Mouse (Mus musculus) heart, embryonic 14.5 days (tissue): ENCODE measurements around the gene Abca5. TPM values are rescaled to one million over a fixed set of nuclear protein-coding genes. Genes with fewer than 3 reads are reported as not detected.

ENCODE experiments used
- ATAC-seq: fragments of 200-750 bp; cut with Nextera tagmentation; 2 replicates; pipeline ENCODE4 v1.8.0; 2017; ENCODE audit warnings: low read depth, moderate TSS enrichment; ENCODE audit not compliant: insufficient number of reproducible peaks, insufficient read depth, low FRiP score
- H3K27ac ChIP-seq, 2 experiments: fragments of 200-500 bp in 1 of 2; fragments of 300-500 bp in 1 of 2; sonication (generic) in 1 of 2; replicated peaks in 1 of 2; 2 replicates each; pipeline ENCODE4 v1.5.1; 2012 to 2014; ENCODE audit warnings: low read depth in 2 of 2, low read length in 2 of 2, control low read depth in 1 of 2, mild to moderate bottlenecking in 1 of 2, mixed read lengths in 1 of 2; ENCODE audit not compliant: control insufficient read depth in 1 of 2, insufficient read depth in 1 of 2
- H3K27me3 ChIP-seq: fragments of 300-500 bp; sonication (generic); 2 replicates; pipeline ENCODE4 v1.6.1; 2014; ENCODE audit warnings: mild to moderate bottlenecking, low read length, control low read depth; ENCODE audit not compliant: control insufficient read depth, insufficient read depth
- H3K36me3 ChIP-seq: fragments of 300-500 bp; sonication (generic); 2 replicates; pipeline ENCODE4 v1.6.1; 2014; ENCODE audit warnings: mild to moderate bottlenecking, control low read depth, low read length, mixed read lengths; ENCODE audit not compliant: control insufficient read depth, insufficient read depth
- H3K4me1 ChIP-seq, 2 experiments: fragments of 200-500 bp in 1 of 2; fragments of 300-500 bp in 1 of 2; sonication (generic) in 1 of 2; 2 replicates each; pipeline ENCODE4 v1.6.1; 2012 to 2014; ENCODE audit warnings: low read length in 2 of 2, control low read depth in 1 of 2, mixed read lengths in 1 of 2; ENCODE audit not compliant: control insufficient read depth in 2 of 2, insufficient read depth in 2 of 2
- H3K4me2 ChIP-seq: fragments of 300-500 bp; sonication (generic); 2 replicates; pipeline ENCODE4 v1.6.1; 2014; ENCODE audit warnings: mild to moderate bottlenecking, low read length
- H3K4me3 ChIP-seq, 2 experiments: fragments of 200-500 bp in 1 of 2; fragments of 300-500 bp in 1 of 2; sonication (generic) in 1 of 2; 2 replicates each; pipeline ENCODE4 v1.5.1; 2012 to 2014; ENCODE audit warnings: low read length in 2 of 2, mild to moderate bottlenecking in 2 of 2, control low read depth in 1 of 2, low read depth in 1 of 2, moderate library complexity in 1 of 2; ENCODE audit not compliant: control insufficient read depth in 1 of 2, insufficient read depth in 1 of 2
- H3K9ac ChIP-seq: fragments of 300-500 bp; sonication (generic); 2 replicates; pipeline ENCODE4 v1.6.1; 2014; ENCODE audit warnings: mild to moderate bottlenecking, low read length
- H3K9me3 ChIP-seq: fragments of 300-500 bp; sonication (generic); 2 replicates; pipeline ENCODE4 v1.6.1; 2016; ENCODE audit warnings: low read length, control low read depth; ENCODE audit not compliant: control insufficient read depth
- WGBS: fragments of 180-500 bp; shearing (Covaris S2); extraction: QIAGEN DNeasy Blood & Tissue Kit; methylation state at CpG from one replicate; pipeline ENCODE4 v1.1.7; 2014; 5-methylcytosine and 5-hydroxymethylcytosine counted together
- polyA plus RNA-seq: library from polyadenylated mRNA; unstranded; fragments of >200 nt; fragmentation: Nextera tagmentation; extraction: Ambion mirVana; gene quantifications from 2 replicates; pipeline ENCODE4 v1.2.1, GENCODE M21; 2014

Gene Abca5
- polyA plus RNA-seq, 1 experiment from 2014 or later: 5.0 TPM

GRCm38 (mm10) chr11:110274794-110275193 is 62.7 kb downstream of the Abca5 start:
- H3K4me1 ChIP-seq: no peaks in the 10 kb centered on the region
- H3K9ac ChIP-seq: no peak overlapping the region
- H3K27me3 ChIP-seq: no peaks in the 10 kb centered on the region
- H3K4me3 ChIP-seq: no peak overlapping the region
- no peak overlapping the region for H3K4me2 ChIP-seq
- H3K9me3 ChIP-seq: no peaks in the 10 kb centered on the region
- no peaks in the 10 kb centered on the region for H3K36me3 ChIP-seq
- no peak overlapping the region for H3K27ac ChIP-seq
- ATAC-seq: no peak
- WGBS: 69% methylated on average over 3 of the region's 3 CpGs

- H3K4me1 ChIP-seq: no peaks in the 10 kb centered on the region
- H3K27ac ChIP-seq: no peak overlapping the region
- H3K4me2 ChIP-seq: no peak overlapping the region
- H3K4me3 ChIP-seq: no peak overlapping the region
- 6% methylated on average over 5 of the region's 5 CpGs for WGBS
- no peak overlapping the region for H3K9ac ChIP-seq
- H3K9me3 ChIP-seq: no peaks in the 10 kb centered on the region
- no peaks in the 10 kb centered on the region for H3K36me3 ChIP-seq
- no peaks in the 10 kb centered on the region for H3K27me3 ChIP-seq
- no peak for ATAC-seq
These were observed 65.8 kb downstream of the Abca5 start for GRCm38 (mm10) chr11:110271745-110272144.

GRCm38 (mm10) chr11:110268244-110268844 is 69.2 kb downstream of the Abca5 start:
- H3K36me3 ChIP-seq: no peaks in the 10 kb centered on the region
- no peaks in the 10 kb centered on the region for H3K9me3 ChIP-seq
- H3K4me2 ChIP-seq: peak overlapping the region; percentile 26; the same call in 1 of the 2 replicates
- no peaks in the 10 kb centered on the region for H3K4me1 ChIP-seq
- H3K9ac ChIP-seq: peak overlapping the region; percentile 57; the same call in 1 of the 2 replicates
- 0 out of 4 replicates have a peak overlapping the region, but pooled peaks have one; percentile 8 to 29 for H3K27ac ChIP-seq
- 45% methylated on average over 8 of the region's 8 CpGs for WGBS
- no peak for ATAC-seq
- H3K4me3 ChIP-seq: no peak overlapping the region
- H3K27me3 ChIP-seq: no peaks in the 10 kb centered on the region

GRCm38 (mm10) chr11:110267232-110267631 is 70.3 kb downstream of the Abca5 start:
- no peak overlapping the region for H3K4me2 ChIP-seq
- H3K9ac ChIP-seq: no peak overlapping the region
- 83% methylated on average over 6 of the region's 6 CpGs for WGBS
- no peaks in the 10 kb centered on the region for H3K27me3 ChIP-seq
- H3K27ac ChIP-seq: no peak overlapping the region
- H3K9me3 ChIP-seq: no peaks in the 10 kb centered on the region
- no peaks in the 10 kb centered on the region for H3K36me3 ChIP-seq
- no peak overlapping the region for H3K4me3 ChIP-seq
- H3K4me1 ChIP-seq: no peaks in the 10 kb centered on the region
- no peak for ATAC-seq

- WGBS: 82% methylated on average over 11 of the region's 11 CpGs
- H3K9me3 ChIP-seq: no peaks in the 10 kb centered on the region
- H3K9ac ChIP-seq: no peak overlapping the region
- H3K27ac ChIP-seq: no peak overlapping the region
- no peaks in the 10 kb centered on the region for H3K36me3 ChIP-seq
- ATAC-seq: no peak
- no peaks in the 10 kb centered on the region for H3K4me1 ChIP-seq
- H3K27me3 ChIP-seq: no peaks in the 10 kb centered on the region
- no peak overlapping the region for H3K4me2 ChIP-seq
- no peak overlapping the region for H3K4me3 ChIP-seq
These were observed 70.8 kb downstream of the Abca5 start for GRCm38 (mm10) chr11:110266757-110267156.

- Histone ChIP-seq H3K27me3 (no peaks in the 10 kb centered on the region), H3K36me3 (no peaks in the 10 kb centered on the region), H3K9me3 (0 out of 2 replicates have a peak, but pooled peaks cover 4% of the 10 kb centered on the region), H3K4me1 (no peaks in the 10 kb centered on the region; a peak in 1 of 4 replicates), H3K27ac (no peak overlapping the region), H3K4me2 (no peak overlapping the region), H3K9ac (no peak overlapping the region), H3K4me3 (no peak overlapping the region)
- ATAC-seq: no peak
- whole genome bisulfite sequencing: 54% methylated on average over 3 of the region's 3 CpGs
These were observed 75.6 kb downstream of the Abca5 start for GRCm38 (mm10) chr11:110261867-110262266.

- no peaks in the 10 kb centered on the region for H3K27me3 ChIP-seq
- no peak overlapping the region for H3K27ac ChIP-seq
- no peak overlapping the region for H3K4me3 ChIP-seq
- 0 out of 2 replicates have a peak, but pooled peaks cover 4% of the 10 kb centered on the region for H3K9me3 ChIP-seq
- 61% methylated on average over 4 of the region's 4 CpGs for WGBS
- H3K9ac ChIP-seq: no peak overlapping the region
- no peak overlapping the region for H3K4me2 ChIP-seq
- no peaks in the 10 kb centered on the region; a peak in 1 of 4 replicates for H3K4me1 ChIP-seq
- ATAC-seq: no peak
- H3K36me3 ChIP-seq: no peaks in the 10 kb centered on the region
These were observed 79.6 kb downstream of the Abca5 start for GRCm38 (mm10) chr11:110257911-110258310.

GRCm38 (mm10) chr11:110257061-110257460 is 80.5 kb downstream of the Abca5 start:
- H3K4me1 ChIP-seq: no peaks in the 10 kb centered on the region; a peak in 1 of 4 replicates
- 85% methylated on average over 4 of the region's 4 CpGs for WGBS
- ATAC-seq: no peak
- H3K4me2 ChIP-seq: no peak overlapping the region
- H3K36me3 ChIP-seq: no peaks in the 10 kb centered on the region
- H3K4me3 ChIP-seq: no peak overlapping the region
- H3K9me3 ChIP-seq: 0 out of 2 replicates have a peak, but pooled peaks cover 4% of the 10 kb centered on the region
- no peak overlapping the region for H3K27ac ChIP-seq
- H3K27me3 ChIP-seq: no peaks in the 10 kb centered on the region
- no peak overlapping the region for H3K9ac ChIP-seq
